Mouse (Mus musculus) lung, adult 2 months (tissue): ENCODE measurements at regions not wholly inside any gene's neighbourhood (a gene's known extent, or its start where the extent isn't known, plus 50 kb on each side); places are given as distances from the start of the nearest gene placed in this dataset.

Experiments used
- CTCF ChIP-seq: fragments of 200-500 bp; IDR thresholded peaks from 2 replicates; pipeline ENCODE4 v1.5.1; 2011; ENCODE audit warnings: mild to moderate bottlenecking, low read length, control low read depth; ENCODE audit not compliant: insufficient read depth
- POLR2A ChIP-seq: fragments of 200-500 bp; IDR thresholded peaks from 2 replicates; pipeline ENCODE4 v1.6.1; 2011; ENCODE audit warnings: low read depth, mild to moderate bottlenecking, control low read depth, low read length, borderline replicate concordance; ENCODE audit errors: extremely low read depth

- TF ChIP-seq CTCF (no peak), POLR2A (no peak)
Observed at GRCm38 (mm10) chr13:101966799-101967397, 198.9 kb upstream of the Pik3r1 start.
